Mouse (Mus musculus) MEL (cell line): ENCODE data around the gene Ppm1g. TPM values are rescaled to one million over a fixed set of nuclear protein-coding genes. Genes with fewer than 3 reads are reported as not detected.

Experiments
- DNase-seq: peaks from one replicate; pipeline ENCODE4 v3.0.0; 2011; ENCODE audit warnings: low read depth, low spot score
- H3K27ac ChIP-seq: 2 replicates; pipeline ENCODE4 v1.5.1; 2012; ENCODE audit warnings: low read depth, mild to moderate bottlenecking, control low read depth, low read length, moderate library complexity; ENCODE audit not compliant: control insufficient read depth
- H3K27me3 ChIP-seq, 2 experiments: fragments of 150-350 bp in 1 of 2; sonication (generic) in 1 of 2; 2 replicates each; pipeline ENCODE4 v1.6.1; 2012; ENCODE audit warnings: low read length in 2 of 2, mild to moderate bottlenecking in 2 of 2, improper control_type of control experiment in 1 of 2, moderate library complexity in 1 of 2; ENCODE audit not compliant: insufficient read depth in 2 of 2, control insufficient read depth in 1 of 2
- H3K36me3 ChIP-seq, 2 experiments: 2 replicates each; pipeline ENCODE4 v1.6.1; 2012 to 2014; ENCODE audit warnings: low read length in 2 of 2, improper control_type of control experiment in 1 of 2, inconsistent platforms in 1 of 2, mild to moderate bottlenecking in 1 of 2; ENCODE audit not compliant: insufficient read depth in 2 of 2, control insufficient read depth in 1 of 2
- H3K4me1 ChIP-seq, 2 experiments: fragments of 150-350 bp in 1 of 2; sonication (generic) in 1 of 2; 2 replicates each; pipeline ENCODE4 v1.6.1; 2012; ENCODE audit warnings: low read length in 2 of 2, improper control_type of control experiment in 1 of 2, mild to moderate bottlenecking in 1 of 2; ENCODE audit not compliant: insufficient read depth in 2 of 2, control insufficient read depth in 1 of 2
- H3K4me3 ChIP-seq, 2 experiments: fragments of 150-350 bp in 1 of 2; sonication (generic) in 1 of 2; 2 replicates each; pipeline ENCODE4 v1.5.1; 2012; ENCODE audit warnings: low read depth in 2 of 2, low read length in 2 of 2, mild to moderate bottlenecking in 2 of 2, moderate library complexity in 2 of 2, control low read depth in 1 of 2, improper control_type of control experiment in 1 of 2; ENCODE audit not compliant: control insufficient read depth in 1 of 2, insufficient read depth in 1 of 2
- H3K79me2 ChIP-seq: 2 replicates; pipeline ENCODE4 v1.6.1; 2012; ENCODE audit warnings: mild to moderate bottlenecking, low read length, moderate library complexity; ENCODE audit not compliant: control insufficient read depth, poor library complexity, insufficient read depth
- H3K9ac ChIP-seq: 2 replicates; pipeline ENCODE4 v1.6.1; 2012; ENCODE audit warnings: low read depth, mild to moderate bottlenecking, control low read depth, low read length, moderate library complexity; ENCODE audit not compliant: control insufficient read depth, poor library complexity, severe bottlenecking
- H3K9me3 ChIP-seq: fragments of 150-350 bp; sonication (generic); replicated peaks from 2 replicates; pipeline ENCODE4 v1.6.1; 2012; ENCODE audit warnings: mild to moderate bottlenecking, low read length, improper control_type of control experiment, moderate library complexity; ENCODE audit not compliant: insufficient read depth
- BHLHE40 ChIP-seq: IDR thresholded peaks from 2 replicates; pipeline ENCODE4 v1.6.1; 2012; ENCODE audit warnings: low read depth, mild to moderate bottlenecking, inconsistent platforms, low read length, improper control_type of control experiment, borderline replicate concordance
- CTCF ChIP-seq, 3 experiments: IDR thresholded peaks in 2 of 3; conservative IDR thresholded peaks in 1 of 3; 2 replicates each; pipeline ENCODE4 v1.5.1; 2011 to 2012; ENCODE audit warnings: low read length in 3 of 3, low read depth in 2 of 3, mild to moderate bottlenecking in 2 of 3, improper control_type of control experiment in 1 of 3, inconsistent platforms in 1 of 3, mixed read lengths in 1 of 3, moderate library complexity in 1 of 3; ENCODE audit not compliant: control insufficient read depth in 1 of 3, insufficient read depth in 1 of 3, poor library complexity in 1 of 3, severe bottlenecking in 1 of 3
- HCFC1 ChIP-seq: IDR thresholded peaks from 2 replicates; pipeline ENCODE4 v1.6.1; 2012; ENCODE audit warnings: low read depth, mild to moderate bottlenecking, inconsistent platforms, low read length, improper control_type of control experiment, moderate library complexity
- JUND ChIP-seq: IDR thresholded peaks from 2 replicates; pipeline ENCODE4 v1.6.1; 2011; ENCODE audit warnings: low read depth, mild to moderate bottlenecking, improper control_type of control experiment, low read length
- KAT2A ChIP-seq: conservative IDR thresholded peaks from 2 replicates; pipeline ENCODE4 v1.6.1; 2012; ENCODE audit warnings: low read depth, low read length, improper control_type of control experiment, inconsistent platforms
- MXI1 ChIP-seq: IDR thresholded peaks from 2 replicates; pipeline ENCODE4 v1.6.1; 2011; ENCODE audit warnings: mild to moderate bottlenecking, low read depth, low read length, improper control_type of control experiment
- MYB ChIP-seq: IDR thresholded peaks from 2 replicates; pipeline ENCODE4 v1.6.1; 2011; ENCODE audit warnings: mild to moderate bottlenecking, low read depth, low read length, improper control_type of control experiment
- NELFE ChIP-seq: IDR thresholded peaks from 2 replicates; pipeline ENCODE4 v1.6.1; 2011; ENCODE audit warnings: low read depth, low read length, improper control_type of control experiment
- POLR2A ChIP-seq, 2 experiments: IDR thresholded peaks; 2 replicates each; pipeline ENCODE4 v1.6.1; 2011 to 2012; ENCODE audit warnings: low read length in 2 of 2, mild to moderate bottlenecking in 2 of 2, control low read depth in 1 of 2, improper control_type of control experiment in 1 of 2, low read depth in 1 of 2, moderate library complexity in 1 of 2; ENCODE audit not compliant: control insufficient read depth in 1 of 2, insufficient read depth in 1 of 2, poor library complexity in 1 of 2
- POLR2AphosphoS2 ChIP-seq: IDR thresholded peaks from 2 replicates; pipeline ENCODE4 v1.6.1; 2011; ENCODE audit warnings: low read length, improper control_type of control experiment
- RAD21 ChIP-seq: IDR thresholded peaks from 2 replicates; pipeline ENCODE4 v1.6.1; 2011; ENCODE audit warnings: mild to moderate bottlenecking, low read depth, low read length, improper control_type of control experiment
- RCOR1 ChIP-seq: IDR thresholded peaks from 2 replicates; pipeline ENCODE4 v1.6.1; 2012; ENCODE audit warnings: low read depth, mild to moderate bottlenecking, inconsistent platforms, low read length, improper control_type of control experiment
- TBP ChIP-seq: IDR thresholded peaks from 2 replicates; pipeline ENCODE4 v1.8.0; 2011; ENCODE audit warnings: low read depth, low read length, improper control_type of control experiment
- USF1 ChIP-seq: IDR thresholded peaks from 2 replicates; pipeline ENCODE4 v1.6.1; 2014; ENCODE audit warnings: low read depth, mild to moderate bottlenecking, inconsistent platforms, low read length, improper control_type of control experiment, moderate library complexity
- USF2 ChIP-seq, 2 experiments: IDR thresholded peaks; 2 replicates each; pipeline ENCODE4 v1.6.1; 2011 to 2012; ENCODE audit warnings: improper control_type of control experiment in 2 of 2, low read length in 2 of 2, borderline replicate concordance in 1 of 2, inconsistent platforms in 1 of 2, low read depth in 1 of 2, mild to moderate bottlenecking in 1 of 2; ENCODE audit not compliant: insufficient read depth in 1 of 2
- ZC3H11A ChIP-seq: IDR thresholded peaks from 2 replicates; pipeline ENCODE4 v1.6.1; 2012; ENCODE audit warnings: low read depth, mild to moderate bottlenecking, inconsistent platforms, low read length, improper control_type of control experiment
- polyA plus RNA-seq, 2 experiments: library from polyadenylated mRNA; stranded (reverse) in 1 of 2; unstranded in 1 of 2; fragments of >175 nt in 1 of 2; fragments of >200 nt in 1 of 2; gene quantifications; 2 replicates each; pipeline versions ENCODE4 v1.2.1 to v1.2.4; 2012; ENCODE audit warnings: low replicate concordance in 2 of 2, low read depth in 1 of 2; ENCODE audit not compliant: insufficient read length in 2 of 2, insufficient read depth in 1 of 2, missing spikeins in 1 of 2
- total RNA-seq: library from RNA; depleted of rRNA; stranded (reverse); fragments of 300-350 nt; gene quantifications from 2 replicates; pipeline ENCODE4 v1.2.3, GENCODE M21; 2012

Ppm1g gene
- total and polyA plus RNA-seq, 3 experiments, result 169 to 639 (median 408) TPM

GRCm38 (mm10) chr5:31203866-31204265, 16.6 kb downstream of the Ppm1g start:
- H3K79me2 ChIP-seq, result peaks cover 26% of the 10 kb centered on the region
- no peaks in the 10 kb centered on the region for H3K9me3 ChIP-seq
- no peak overlapping the region for H3K4me3 ChIP-seq
- H3K36me3 ChIP-seq, result peaks cover 19 to 44% of the 10 kb centered on the region in 2 experiments
- TF ChIP-seq MXI1, result no peak
- no peak for TF ChIP-seq KAT2A
- 0 out of 4 replicates have a peak, but pooled peaks of 1 of the 2 experiments have one; percentile 33 for TF ChIP-seq POLR2A (IDR thresholded peaks at IDR 0.05; ENCODE audit: control insufficient read depth in 1 of 2, insufficient read depth in 1 of 2, low read depth in 1 of 2, low read length in 2 of 2, poor library complexity in 1 of 2)
- TF ChIP-seq, all 39 proteins: peak for 1
- H3K27me3 ChIP-seq, result no peaks in the 10 kb centered on the region
- no peaks in the 10 kb centered on the region; a peak in 1 of 4 replicates for H3K4me1 ChIP-seq
- no peak overlapping the region for H3K27ac ChIP-seq
- no peak for DNase-seq
- no peak overlapping the region for H3K9ac ChIP-seq

- H3K27me3 ChIP-seq, result no peaks in the 10 kb centered on the region
- peak overlapping the region; percentile 71 for H3K27ac ChIP-seq
- peaks cover 18% of the 10 kb centered on the region for H3K79me2 ChIP-seq
- TF ChIP-seq CTCF (IDR thresholded peaks at IDR 0.05 in 2 of 3, conservative IDR thresholded peaks at IDR 0.05 in 1 of 3; ENCODE audit: control insufficient read depth in 1 of 3, insufficient read depth in 1 of 3, low read depth in 2 of 3, low read length in 3 of 3, poor library complexity in 1 of 3, severe bottlenecking in 1 of 3) (no peak), MYB (no peak), JUND (no peak), POLR2AphosphoS2 (no peak), ZC3H11A (no peak), KAT2A (no peak), NELFE (no peak), RCOR1 (no peak), TBP (no peak), HCFC1 (no peak), RAD21 (no peak), BHLHE40 (no peak), USF2 (IDR thresholded peaks at IDR 0.05; ENCODE audit: borderline replicate concordance in 1 of 2, insufficient read depth in 1 of 2, low read depth in 1 of 2, low read length in 2 of 2) (no peak), USF1 (no peak)
- DNase-seq, result no peak
- no peaks in the 10 kb centered on the region; a peak in 1 of 4 replicates for H3K4me1 ChIP-seq
- H3K36me3 ChIP-seq, result peaks cover 10 to 37% of the 10 kb centered on the region in 2 experiments
- H3K9ac ChIP-seq, result no peak overlapping the region; the same call in 1 of the 2 replicates
- H3K9me3 ChIP-seq, result no peaks in the 10 kb centered on the region
- no peak overlapping the region for H3K4me3 ChIP-seq
Observed at GRCm38 (mm10) chr5:31202933-31203332, 17.6 kb downstream of the Ppm1g start.
